Mouse (Mus musculus) midbrain, postnatal 0 days (tissue): ENCODE measurements around the gene Calcrl. TPM values are rescaled to one million over a fixed set of nuclear protein-coding genes. Genes with fewer than 3 reads are reported as not detected.

ENCODE experiments used
- ATAC-seq: fragments of 200-750 bp; cut with Nextera tagmentation; 2 replicates; pipeline ENCODE4 v1.8.0; 2017; ENCODE audit warnings: moderate number of reproducible peaks, mild to moderate bottlenecking, moderate TSS enrichment, moderate library complexity; ENCODE audit not compliant: low FRiP score
- DNase-seq: peaks from one replicate; pipeline ENCODE4 v3.0.0-alpha.2; 2015; ENCODE audit warnings: low spot score
- H3K27ac ChIP-seq: fragments of 300-500 bp; sonication (generic); 2 replicates; pipeline ENCODE4 v1.5.1; 2014; ENCODE audit warnings: low read depth, mild to moderate bottlenecking, low read length, mixed read lengths
- H3K27me3 ChIP-seq: fragments of 300-500 bp; sonication (generic); 2 replicates; pipeline ENCODE4 v1.6.1; 2014; ENCODE audit warnings: low read length, control low read depth, mixed read lengths; ENCODE audit not compliant: insufficient read depth
- H3K36me3 ChIP-seq: fragments of 300-500 bp; sonication (generic); 2 replicates; pipeline ENCODE4 v1.6.1; 2014; ENCODE audit warnings: low read length, control low read depth, mixed read lengths; ENCODE audit not compliant: insufficient read depth
- H3K4me1 ChIP-seq: fragments of 300-500 bp; sonication (generic); 2 replicates; pipeline ENCODE4 v1.6.1; 2014; ENCODE audit warnings: mild to moderate bottlenecking, control low read depth, antibody characterized with exemption, low read length, mixed read lengths; ENCODE audit not compliant: insufficient read depth
- H3K4me2 ChIP-seq: fragments of 300-500 bp; sonication (generic); 2 replicates; pipeline ENCODE4 v1.6.1; 2014; ENCODE audit warnings: low read depth, mild to moderate bottlenecking, low read length, mixed read lengths; ENCODE audit not compliant: poor library complexity, severe bottlenecking
- H3K4me3 ChIP-seq: fragments of 300-500 bp; sonication (generic); 2 replicates; pipeline ENCODE4 v1.5.1; 2014; ENCODE audit warnings: low read depth, mild to moderate bottlenecking, low read length, moderate library complexity
- H3K9ac ChIP-seq: fragments of 300-500 bp; sonication (generic); replicated peaks from 2 replicates; pipeline ENCODE4 v1.6.1; 2014; ENCODE audit warnings: mild to moderate bottlenecking, low read length, moderate library complexity, mixed read lengths; ENCODE audit not compliant: poor library complexity, severe bottlenecking
- H3K9me3 ChIP-seq: fragments of 300-500 bp; sonication (generic); 2 replicates; pipeline ENCODE4 v1.6.1; 2016; ENCODE audit warnings: low read length, control low read depth
- CTCF ChIP-seq: IDR thresholded peaks from 2 replicates; pipeline ENCODE4 v1.5.1; 2016; ENCODE audit warnings: antibody characterized with exemption, mild to moderate bottlenecking
- WGBS: fragments of 180-500 bp; shearing (Covaris S2); extraction: QIAGEN DNeasy Blood & Tissue Kit; methylation state at CpG from one replicate; pipeline ENCODE4 v1.1.7; 2014; 5-methylcytosine and 5-hydroxymethylcytosine counted together
- polyA plus RNA-seq: library from polyadenylated mRNA; unstranded; fragments of >200 nt; fragmentation: Nextera tagmentation; extraction: Ambion mirVana; gene quantifications from 2 replicates; pipeline ENCODE4 v1.2.1, GENCODE M21; 2015
- total RNA-seq: library from RNA; depleted of rRNA; stranded (reverse); fragments of >200 nt; gene quantifications from 2 replicates; pipeline ENCODE4 v1.2.3, GENCODE M21; 2014

Calcrl gene
- total and polyA plus RNA-seq, 2 experiments from 2014 or later, result 6.0 to 19.5 TPM

DNA sequence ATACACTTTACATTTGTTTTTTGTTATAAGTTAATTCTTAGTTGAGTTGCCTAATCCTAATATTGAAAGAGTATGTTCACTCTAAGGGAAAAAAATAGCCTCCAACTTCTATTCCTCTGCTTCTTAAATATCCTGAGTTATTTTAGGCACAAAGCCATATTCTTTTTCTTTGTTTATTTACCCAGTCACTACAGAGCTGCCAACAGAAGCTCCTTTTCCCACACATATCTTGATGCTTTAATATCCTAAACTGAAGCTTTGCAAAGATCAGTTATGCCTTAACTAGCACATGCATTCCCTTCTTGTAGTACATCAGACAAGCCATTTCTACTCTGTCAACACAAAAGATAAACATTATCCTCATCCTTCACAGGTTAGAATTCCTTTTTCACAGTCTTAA lies 42.7 kb downstream of the Calcrl start:
- Histone ChIP-seq H3K36me3 (no peaks in the 10 kb centered on the region), H3K9me3 (no peaks in the 10 kb centered on the region), H3K9ac (no peak overlapping the region), H3K4me1 (no peaks in the 10 kb centered on the region), H3K4me2 (no peak overlapping the region), H3K27me3 (no peaks in the 10 kb centered on the region), H3K4me3 (no peak overlapping the region), H3K27ac (no peak overlapping the region)
- no peak for ATAC-seq
- no peak for TF ChIP-seq CTCF
- DNase-seq, result no peak

DNA sequence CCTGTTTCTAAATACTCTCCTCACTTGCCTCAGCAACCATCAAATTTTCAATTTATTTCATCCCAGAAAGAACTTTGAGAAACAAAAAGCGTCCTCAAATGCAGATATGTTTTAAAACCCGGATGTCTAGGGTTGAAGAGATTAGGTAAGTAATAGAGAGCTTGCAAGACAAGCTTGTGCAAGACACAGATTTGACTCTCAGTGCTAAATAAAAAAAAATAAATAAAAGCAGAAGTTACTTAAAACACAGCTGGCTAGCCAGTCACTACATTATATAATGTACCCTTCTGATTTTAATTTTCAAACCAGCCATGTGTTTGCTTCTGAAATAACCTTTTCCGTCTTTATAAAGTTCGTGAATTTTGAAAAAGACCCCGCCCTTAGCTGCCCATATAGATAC lies 43.2 kb downstream of the Calcrl start:
- no peak for DNase-seq
- no peak overlapping the region for H3K9ac ChIP-seq
- H3K4me1 ChIP-seq, result no peaks in the 10 kb centered on the region
- 90% methylated on average over 5 of the region's 5 CpGs for WGBS
- no peaks in the 10 kb centered on the region for H3K36me3 ChIP-seq
- H3K4me2 ChIP-seq, result no peak overlapping the region
- H3K9me3 ChIP-seq, result no peaks in the 10 kb centered on the region
- no peak for ATAC-seq
- no peak for TF ChIP-seq CTCF
- no peaks in the 10 kb centered on the region for H3K27me3 ChIP-seq
- no peak overlapping the region for H3K4me3 ChIP-seq
- no peak overlapping the region for H3K27ac ChIP-seq

- no peak for TF ChIP-seq CTCF
- 83% methylated on average over 11 of the region's 11 CpGs for WGBS
- H3K4me2 ChIP-seq, result no peak overlapping the region
These were observed 44.4 kb downstream of the Calcrl start for GRCm38 (mm10) chr2:84380816-84381215.

DNA sequence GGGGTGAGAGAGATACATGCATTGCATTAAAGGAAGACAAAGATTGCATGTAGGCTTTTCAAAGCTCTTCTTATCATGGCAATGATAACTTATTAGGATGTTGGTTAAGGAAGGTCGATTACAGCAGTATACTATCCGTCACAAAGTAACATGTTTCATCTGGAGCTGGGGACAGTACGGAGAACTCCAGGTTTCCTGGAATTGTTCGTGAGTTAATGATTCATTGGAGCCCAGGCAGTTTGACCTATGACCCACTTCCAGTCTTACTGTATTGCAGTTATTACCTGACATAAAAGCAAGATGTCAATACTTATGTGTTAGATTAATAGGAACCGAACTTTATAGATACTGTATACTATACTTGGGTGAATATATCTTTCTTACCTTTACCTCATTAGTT lies 46.5 kb downstream of the Calcrl start:
- Histone ChIP-seq H3K4me2 (no peak overlapping the region), H3K27ac (no peak overlapping the region), H3K9ac (no peak overlapping the region), H3K4me3 (no peak overlapping the region), H3K36me3 (no peaks in the 10 kb centered on the region), H3K4me1 (no peaks in the 10 kb centered on the region), H3K9me3 (no peaks in the 10 kb centered on the region), H3K27me3 (no peaks in the 10 kb centered on the region)
- TF ChIP-seq CTCF, result no peak
- DNase-seq (no peak), ATAC-seq (no peak)
- WGBS, result 88% methylated on average over 5 of the region's 5 CpGs

More at GRCm38 (mm10) chr2:84380816-84381215, 44.4 kb downstream of the Calcrl start:
- H3K4me3 ChIP-seq, result no peak overlapping the region
- H3K27me3 ChIP-seq, result no peaks in the 10 kb centered on the region
- no peaks in the 10 kb centered on the region for H3K4me1 ChIP-seq
- H3K36me3 ChIP-seq, result no peaks in the 10 kb centered on the region
- no peaks in the 10 kb centered on the region for H3K9me3 ChIP-seq
- H3K27ac ChIP-seq, result no peak overlapping the region
- H3K9ac ChIP-seq, result no peak overlapping the region
- DNase-seq (peak; percentile 61), ATAC-seq (no peak)

- no peak for TF ChIP-seq CTCF
- 95% methylated on average over 5 of the region's 5 CpGs for WGBS
- Histone ChIP-seq H3K4me1 (no peaks in the 10 kb centered on the region), H3K36me3 (no peaks in the 10 kb centered on the region), H3K27me3 (no peaks in the 10 kb centered on the region), H3K4me2 (no peak overlapping the region), H3K4me3 (no peak overlapping the region), H3K9ac (no peak overlapping the region), H3K9me3 (no peaks in the 10 kb centered on the region), H3K27ac (no peak overlapping the region)
- no peak for ATAC-seq
- no peak for DNase-seq
These were observed 56.0 kb downstream of the Calcrl start for GRCm38 (mm10) chr2:84369256-84369655.

- Histone ChIP-seq H3K9me3 (no peaks in the 10 kb centered on the region), H3K4me2 (no peak overlapping the region), H3K9ac (no peak overlapping the region), H3K27me3 (no peaks in the 10 kb centered on the region), H3K27ac (no peak overlapping the region), H3K4me1 (no peaks in the 10 kb centered on the region), H3K36me3 (no peaks in the 10 kb centered on the region), H3K4me3 (no peak overlapping the region)
- DNase-seq (no peak), ATAC-seq (no peak)
- no peak for TF ChIP-seq CTCF
These were observed 58.5 kb downstream of the Calcrl start for GRCm38 (mm10) chr2:84366742-84367141.
